Mouse (Mus musculus) splenic B cell, adult 2 months (primary cell): ENCODE measurements around the gene Ect2l.

Source experiments
- DNase-seq: peaks from one replicate; pipeline ENCODE4 v3.0.0-alpha.2; 2011; ENCODE audit warnings: low read depth, low spot score
- H3K27me3 ChIP-seq: 2 replicates; pipeline ENCODE4 v1.6.1; 2012; ENCODE audit warnings: mild to moderate bottlenecking, low read length, moderate library complexity, mixed read lengths; ENCODE audit not compliant: control insufficient read depth, poor library complexity, insufficient read depth, severe bottlenecking
- H3K36me3 ChIP-seq: 2 replicates; pipeline ENCODE4 v1.6.1; 2012; ENCODE audit warnings: mild to moderate bottlenecking, low read length, moderate library complexity, mixed read lengths; ENCODE audit not compliant: control insufficient read depth, poor library complexity, insufficient read depth, severe bottlenecking

Ect2l gene

DNA sequence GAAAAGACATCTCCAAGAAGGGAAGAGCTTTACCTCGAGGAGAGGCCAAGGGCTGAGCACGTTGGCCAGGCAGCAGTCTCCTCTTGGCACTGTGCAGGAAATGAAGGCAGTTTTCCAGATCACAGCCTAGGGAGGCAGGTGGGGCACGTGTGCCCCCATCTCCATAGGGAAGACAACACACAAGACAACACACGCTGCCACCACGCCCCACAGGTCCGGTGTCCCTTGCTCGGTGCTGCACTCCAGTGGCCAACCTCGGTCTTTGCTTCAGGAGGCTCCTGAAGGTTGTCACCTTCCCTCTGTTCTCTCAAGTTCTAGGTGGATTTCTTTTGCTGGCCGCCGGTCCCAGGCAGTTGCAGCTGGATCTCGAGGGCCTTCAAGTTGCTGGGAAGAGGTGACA, at the start of gene Ect2l:
Gene Ect2l, minus strand, starts transcription at position 165 of the 400 bp plus-strand sequence.
- Histone ChIP-seq H3K27me3 (no peaks in the 10 kb centered on the region), H3K36me3 (0 out of 2 replicates have a peak, but pooled peaks cover 2% of the 10 kb centered on the region)
- peak; percentile 48 for DNase-seq

GRCm38 (mm10) chr10:18251345-18251744, 40.7 kb upstream of the Ect2l start:
- no peak for DNase-seq
- Histone ChIP-seq H3K36me3 (no peaks in the 10 kb centered on the region), H3K27me3 (no peaks in the 10 kb centered on the region)

- DNase-seq: no peak
- H3K36me3 ChIP-seq: no peaks in the 10 kb centered on the region
- H3K27me3 ChIP-seq: no peaks in the 10 kb centered on the region
Observed at GRCm38 (mm10) chr10:18243614-18244013, 32.9 kb upstream of the Ect2l start.

- no peak for DNase-seq
- H3K36me3 ChIP-seq: no peaks in the 10 kb centered on the region
- no peaks in the 10 kb centered on the region for H3K27me3 ChIP-seq
Observed at GRCm38 (mm10) chr10:18237191-18237590, 26.5 kb upstream of the Ect2l start.

GRCm38 (mm10) chr10:18236328-18236927, 25.7 kb upstream of the Ect2l start:
- Histone ChIP-seq H3K36me3 (no peaks in the 10 kb centered on the region), H3K27me3 (no peaks in the 10 kb centered on the region)
- no peak for DNase-seq

DNA sequence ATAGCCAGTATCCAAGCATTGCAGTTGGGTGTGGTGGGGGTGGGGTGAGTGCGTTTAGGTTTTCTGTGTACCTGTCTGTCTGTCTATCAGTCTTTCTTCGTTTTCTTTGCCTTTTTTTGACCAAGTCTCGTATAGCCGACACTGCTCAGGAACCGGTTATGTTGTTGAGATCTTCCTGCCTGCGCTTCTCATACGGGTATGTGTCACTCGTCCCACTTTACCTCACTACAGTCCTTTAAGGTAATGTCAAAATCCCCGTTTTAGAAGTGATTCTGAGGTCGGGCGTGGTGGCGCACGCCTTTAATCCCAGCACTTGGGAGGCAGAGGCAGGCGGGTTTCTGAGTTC, 24.7 kb upstream of the Ect2l start:
- no peak for DNase-seq
- Histone ChIP-seq H3K36me3 (no peaks in the 10 kb centered on the region), H3K27me3 (no peaks in the 10 kb centered on the region)

DNA sequence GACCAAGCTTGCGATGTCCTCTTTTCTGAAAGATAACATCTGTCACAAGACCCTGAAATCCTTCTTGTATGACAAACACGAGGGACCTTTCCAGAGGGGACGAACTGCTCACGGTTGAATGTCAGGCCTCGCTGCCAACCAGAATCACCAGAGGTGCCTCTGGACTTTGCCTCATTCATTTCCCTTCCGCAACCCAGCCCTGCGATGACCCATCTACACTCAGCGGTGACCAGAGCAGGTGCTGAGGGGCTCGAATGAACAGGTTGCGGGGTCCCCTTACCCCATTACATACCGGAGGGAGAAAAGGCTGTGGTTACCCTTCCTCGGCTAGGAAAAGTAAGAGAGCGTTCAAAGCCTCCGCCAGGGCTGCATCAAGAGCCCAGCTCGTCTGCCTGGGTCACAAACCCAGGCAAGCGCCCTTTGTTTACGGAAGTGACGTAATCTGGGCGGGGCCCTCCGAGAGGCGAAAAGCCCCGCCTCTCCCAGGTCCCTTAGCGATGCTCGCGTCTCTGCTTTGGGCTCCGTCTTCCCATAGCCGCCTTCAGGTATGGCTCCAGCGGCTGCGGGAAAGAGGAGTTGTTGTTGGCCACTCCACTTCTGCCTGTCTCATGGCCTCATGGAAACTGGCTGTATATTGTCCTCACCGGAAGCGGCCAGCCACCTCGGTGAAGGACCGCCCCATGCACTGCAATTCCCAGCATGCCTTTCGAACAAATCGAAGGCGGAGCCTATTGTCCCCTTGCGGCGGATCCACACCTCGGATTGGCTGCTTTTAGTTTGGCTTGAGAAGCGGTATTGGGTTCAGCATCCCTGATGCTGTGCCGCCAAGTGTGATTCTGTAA, 24.1 kb upstream of the Ect2l start, which contains the start of gene Ccdc28a:
Gene Ccdc28a, minus strand, starts transcription at position 439 of the 842 bp plus-strand sequence.
- DNase-seq: peak; percentile 96
- Histone ChIP-seq H3K27me3 (no peaks in the 10 kb centered on the region), H3K36me3 (no peaks in the 10 kb centered on the region)

- DNase-seq: peak; percentile 40
- no peaks in the 10 kb centered on the region for H3K36me3 ChIP-seq
- no peaks in the 10 kb centered on the region for H3K27me3 ChIP-seq
Observed at GRCm38 (mm10) chr10:18233891-18234290, 23.2 kb upstream of the Ect2l start.

GRCm38 (mm10) chr10:18224386-18224785, 13.7 kb upstream of the Ect2l start:
- DNase-seq: no peak
- Histone ChIP-seq H3K27me3 (no peaks in the 10 kb centered on the region), H3K36me3 (no peaks in the 10 kb centered on the region)

DNA sequence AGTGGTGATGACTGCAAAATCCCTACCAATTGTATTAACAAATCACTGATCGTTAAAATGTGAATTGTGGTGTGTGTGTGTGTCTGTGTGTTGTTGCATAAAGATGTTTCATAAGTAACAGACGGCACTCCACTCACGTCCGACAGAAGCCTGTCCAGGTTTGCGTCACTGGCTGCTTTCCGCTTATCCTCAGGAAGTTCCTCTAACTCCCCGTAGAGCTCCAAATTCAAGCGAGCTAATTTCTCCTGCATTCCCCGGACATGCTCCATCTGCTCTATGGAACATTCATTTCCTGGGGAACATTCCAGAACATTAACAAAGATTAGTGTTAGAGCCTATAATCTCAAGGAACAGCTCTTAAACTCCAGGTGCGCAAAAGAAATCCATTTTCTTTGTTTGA, 8.7 kb upstream of the Ect2l start:
- Histone ChIP-seq H3K27me3 (no peaks in the 10 kb centered on the region), H3K36me3 (0 out of 2 replicates have a peak, but pooled peaks cover 2% of the 10 kb centered on the region)
- no peak for DNase-seq

GRCm38 (mm10) chr10:18214124-18214523, 3.4 kb upstream of the Ect2l start:
- 0 out of 2 replicates have a peak, but pooled peaks cover 2% of the 10 kb centered on the region for H3K36me3 ChIP-seq
- H3K27me3 ChIP-seq: no peaks in the 10 kb centered on the region
- DNase-seq: no peak

DNA sequence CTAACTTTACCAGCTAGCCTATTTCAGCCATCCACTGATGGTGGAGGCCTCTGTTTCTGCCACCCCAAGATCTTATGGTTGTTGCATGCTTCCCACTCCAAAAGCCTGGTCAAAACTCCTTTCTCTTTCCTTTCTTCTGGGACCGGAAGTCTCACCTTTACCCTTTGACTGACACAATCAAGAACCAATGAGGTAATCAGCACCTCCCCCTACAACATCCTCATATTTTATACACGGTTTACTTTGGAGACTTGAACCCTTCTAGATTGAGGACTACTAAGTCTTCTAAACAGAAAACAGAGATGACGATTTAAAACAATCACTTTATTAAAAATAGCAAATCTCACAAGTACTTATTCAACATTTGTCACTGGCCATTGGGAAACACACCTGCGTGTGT, 2.7 kb upstream of the Ect2l start:
- Histone ChIP-seq H3K36me3 (0 out of 2 replicates have a peak, but pooled peaks cover 2% of the 10 kb centered on the region), H3K27me3 (no peaks in the 10 kb centered on the region)
- DNase-seq: no peak

DNA sequence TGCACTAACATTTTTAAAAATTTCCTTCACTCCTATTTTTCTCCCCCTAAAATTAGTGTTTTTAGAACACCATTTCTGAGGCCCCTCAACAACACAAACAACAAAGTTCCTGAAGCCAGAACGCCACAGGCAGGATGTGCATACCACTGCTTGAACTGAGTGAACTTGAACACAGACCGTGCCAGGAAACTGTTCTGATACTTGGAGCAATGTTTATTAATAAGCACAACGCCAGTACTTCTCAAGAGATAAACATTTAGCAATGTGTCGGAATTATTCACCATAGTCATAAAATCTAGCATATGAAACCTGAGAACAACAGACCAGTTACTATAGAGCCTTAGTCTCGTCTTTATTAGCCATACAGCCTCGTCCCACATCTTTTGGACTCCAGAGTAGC, 571 bp downstream of the Ect2l start:
- no peak for DNase-seq
- H3K36me3 ChIP-seq: 0 out of 2 replicates have a peak, but pooled peaks cover under 1% of the 10 kb centered on the region
- no peaks in the 10 kb centered on the region for H3K27me3 ChIP-seq

DNA sequence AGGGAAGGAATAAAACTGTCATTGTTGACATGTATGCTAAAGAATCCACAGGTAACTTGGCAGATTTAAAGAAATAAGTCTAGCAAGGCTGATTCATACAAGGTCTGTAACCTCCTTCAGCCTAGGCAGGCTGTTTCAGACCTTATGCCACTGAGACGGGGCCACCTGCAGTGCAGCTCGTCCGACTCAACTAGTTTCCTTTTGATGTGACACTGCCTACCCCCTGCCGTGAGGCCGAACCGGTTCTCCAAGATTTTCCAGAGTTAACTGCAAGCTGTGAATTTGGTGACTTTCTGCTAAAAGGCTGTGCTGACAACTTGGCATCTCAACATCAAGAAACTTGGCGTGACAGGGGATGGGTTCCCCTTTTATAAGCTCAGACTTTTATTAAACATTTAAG, 6.6 kb downstream of the Ect2l start:
- Histone ChIP-seq H3K27me3 (no peaks in the 10 kb centered on the region), H3K36me3 (no peaks in the 10 kb centered on the region)
- no peak for DNase-seq

- Histone ChIP-seq H3K36me3 (no peaks in the 10 kb centered on the region), H3K27me3 (no peaks in the 10 kb centered on the region)
- no peak for DNase-seq
Observed at GRCm38 (mm10) chr10:18202401-18202800, 8.3 kb downstream of the Ect2l start.
